Mouse (Mus musculus): ENCODE results near the gene Rapgef1.

Rapgef1 gene

DNA sequence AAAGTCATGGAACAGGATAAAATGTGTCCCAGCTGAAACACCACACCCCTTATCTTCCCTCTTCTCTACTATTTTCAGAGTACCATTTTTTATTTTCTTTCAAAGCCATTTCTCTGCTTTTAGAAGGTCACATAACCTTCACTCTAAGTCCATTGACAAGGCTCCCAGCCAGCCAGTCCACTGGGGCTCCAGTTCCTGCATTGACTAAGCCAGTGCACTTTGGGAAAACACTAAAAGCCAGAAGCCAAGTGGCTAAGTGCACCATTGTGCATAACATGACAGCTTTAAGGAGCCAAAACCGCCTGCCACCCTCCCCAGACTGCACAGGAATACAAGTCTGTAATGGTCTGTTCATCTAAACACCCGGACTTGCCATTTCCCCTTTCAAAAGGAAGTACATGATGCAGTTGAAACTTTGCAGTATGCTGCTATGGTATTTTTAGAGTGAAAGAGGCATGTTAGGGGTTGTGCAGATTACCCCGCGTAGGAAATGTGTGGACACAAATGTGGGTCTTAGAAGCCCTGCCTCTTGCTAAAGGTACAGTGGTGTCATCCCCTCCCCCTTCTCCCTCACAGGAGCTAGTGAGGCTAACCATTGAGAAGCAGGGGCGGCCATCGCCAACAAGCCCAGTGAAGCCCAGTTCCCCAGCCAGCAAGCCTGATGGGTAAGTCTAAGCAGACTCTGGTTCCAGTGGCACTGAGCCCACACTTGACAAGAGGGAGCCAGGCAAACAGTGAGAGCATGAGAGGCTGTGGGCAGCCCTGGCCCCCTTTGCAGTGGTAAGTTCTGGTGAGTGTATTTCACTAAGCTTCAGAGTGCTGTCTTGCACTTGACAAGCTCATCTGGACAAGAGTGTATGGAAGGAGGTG, 79.1 kb downstream of the Rapgef1 start:
- CTCF ChIA-PET: no interaction called here

- CTCF ChIA-PET: interaction anchor here (0.5 to 0.7 kb wide), 3 partner anchors 35 to 1124 kb away, joined by 3 to 7 read pairs (median 4); no protein-coding TSS in a partner anchor
Observed at GRCm38 (mm10) chr2:29700898-29701297, 81.4 kb downstream of the Rapgef1 start.

GRCm38 (mm10) chr2:29701393-29701792, 81.9 kb downstream of the Rapgef1 start:
- CTCF ChIA-PET: interaction anchor here (0.6 kb wide), 1 partner anchor 254 kb away, joined by 4 read pairs; no protein-coding TSS in a partner anchor

- CTCF ChIA-PET: no interaction called here
Observed at GRCm38 (mm10) chr2:29702189-29702588, 82.7 kb downstream of the Rapgef1 start.

DNA sequence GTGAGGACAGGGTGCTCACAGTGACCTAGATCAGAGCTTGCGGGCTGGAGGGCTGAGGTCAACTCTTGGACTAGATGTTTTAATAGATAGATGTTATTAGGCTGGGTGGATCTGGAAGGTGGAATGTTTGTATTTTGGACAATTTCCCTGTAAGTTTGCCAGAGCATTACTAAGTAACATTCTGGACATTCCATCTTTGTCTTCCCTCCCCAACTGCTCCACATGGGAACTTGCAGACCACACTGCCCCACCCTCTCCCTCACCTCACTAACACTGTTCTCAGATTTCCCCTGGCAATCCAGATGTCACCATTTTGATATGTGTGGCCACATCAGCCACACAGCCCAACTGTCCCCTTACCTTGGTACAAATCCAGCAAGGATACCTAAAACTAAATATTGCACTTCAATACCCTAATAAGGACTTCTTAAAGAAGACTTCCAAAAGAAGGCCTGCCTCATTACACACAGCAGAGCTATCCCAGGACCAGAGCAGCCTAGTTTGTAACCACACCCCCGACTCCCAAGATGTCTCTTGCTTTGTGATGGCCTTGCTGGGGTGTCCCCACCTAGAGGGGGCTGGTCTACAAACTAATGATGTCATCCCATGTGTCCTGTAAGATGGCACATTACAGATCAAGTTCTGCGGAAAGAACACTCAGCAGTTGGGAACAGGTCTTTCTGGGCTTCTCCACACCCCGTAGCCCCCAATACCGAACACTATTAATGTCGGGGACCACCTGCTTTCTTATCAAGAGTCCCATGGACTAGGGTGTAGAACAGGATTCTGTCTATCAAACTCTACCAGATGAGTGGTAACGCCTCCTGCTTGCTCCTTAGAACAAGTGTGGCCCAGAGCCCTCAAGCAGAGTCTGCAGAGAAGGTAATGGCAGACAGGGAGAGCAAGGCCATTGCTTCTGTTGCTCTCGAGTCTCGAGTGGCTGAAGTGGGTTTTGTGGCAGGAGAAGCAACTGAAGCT, 83.9 kb downstream of the Rapgef1 start:
- CTCF ChIA-PET: no interaction called here

- CTCF ChIA-PET: no interaction called here
Observed at GRCm38 (mm10) chr2:29705493-29705892, 86.0 kb downstream of the Rapgef1 start.

DNA sequence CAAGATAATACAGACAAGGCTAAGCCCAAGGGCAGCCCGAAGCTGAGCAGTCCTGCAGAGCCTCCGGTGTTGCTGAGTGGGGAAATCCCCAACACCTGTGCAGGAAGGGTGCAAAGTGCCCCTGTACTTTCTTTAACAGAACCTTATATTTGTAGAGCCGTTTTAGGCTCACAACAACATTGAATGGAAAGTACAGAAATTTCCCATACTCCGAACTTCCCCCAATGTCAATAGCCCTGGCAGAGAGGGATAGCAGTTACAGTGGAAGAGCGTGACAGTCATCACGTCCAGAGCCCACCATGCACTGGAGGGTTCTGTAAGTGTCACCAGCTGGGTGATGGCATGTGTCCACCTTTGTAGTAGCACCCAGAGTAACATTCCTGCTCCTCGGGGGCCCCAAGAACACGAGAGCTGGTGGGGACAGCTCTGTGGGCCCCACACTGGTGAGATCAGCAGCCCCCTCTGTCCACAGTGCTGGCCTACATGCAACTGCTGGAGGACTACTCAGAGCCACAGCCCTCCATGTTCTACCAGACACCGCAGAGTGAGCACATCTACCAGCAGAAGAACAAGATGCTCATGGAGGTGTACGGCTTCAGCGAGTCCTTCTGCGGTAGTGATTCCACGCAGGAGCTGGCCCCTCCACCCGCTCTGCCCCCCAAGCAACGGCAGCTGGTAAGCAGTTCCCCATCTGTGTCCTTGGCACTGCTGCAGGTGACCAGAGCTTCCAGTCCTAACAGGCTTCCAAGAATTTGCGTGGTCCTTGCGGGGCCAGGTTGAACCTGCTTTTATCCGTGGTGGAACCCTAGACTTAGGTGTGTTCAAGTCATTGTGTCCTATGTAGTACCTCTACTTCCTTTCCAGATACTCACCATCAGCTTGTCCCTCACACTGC, 87.5 kb downstream of the Rapgef1 start:
- CTCF ChIA-PET: interaction anchor here (0.9 kb wide), 1 partner anchor 21 kb away, joined by 3 read pairs; no protein-coding TSS in a partner anchor

DNA sequence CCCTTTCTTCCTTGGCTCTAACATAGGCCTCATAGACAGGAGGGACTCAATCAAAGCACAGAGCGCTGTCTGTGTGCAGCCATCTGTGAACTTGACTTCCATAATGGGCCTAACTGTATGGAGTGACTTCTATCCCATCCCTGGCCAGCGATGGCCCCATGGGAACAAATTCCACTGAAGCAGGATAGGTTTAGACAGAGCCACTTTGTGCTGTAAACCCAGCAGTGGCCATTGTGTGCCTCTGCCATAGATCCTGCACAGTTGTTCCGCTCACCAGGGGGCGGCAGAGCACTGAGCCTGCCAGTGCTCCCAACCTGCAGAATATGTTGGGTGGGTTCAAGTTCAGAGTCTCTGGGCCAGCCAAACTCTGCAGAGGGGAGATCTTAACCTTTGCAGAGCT, 88.2 kb downstream of the Rapgef1 start:
- CTCF ChIA-PET: interaction anchor here (0.5 to 0.9 kb wide), 2 partner anchors 21 to 63 kb away, joined by 3 read pairs; no protein-coding TSS in a partner anchor

DNA sequence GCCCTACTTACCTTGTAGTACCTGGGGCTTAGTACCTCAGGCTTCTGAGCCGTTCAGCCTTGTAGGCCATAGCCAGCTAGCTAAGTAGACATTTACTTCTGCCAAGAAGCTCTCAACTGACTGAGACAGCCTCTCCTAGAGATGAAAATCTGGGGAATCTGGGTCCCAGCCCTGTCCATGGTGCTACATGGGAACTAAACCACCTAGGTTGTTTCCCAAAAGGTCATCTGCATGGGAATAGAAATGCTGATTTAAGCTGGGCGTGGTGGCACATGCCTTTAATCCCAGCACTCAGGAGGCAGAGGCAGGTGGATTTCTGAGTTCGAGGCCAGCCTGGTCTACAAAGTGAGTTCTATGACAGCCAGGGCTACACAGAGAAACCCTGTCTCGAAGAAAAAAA, 88.7 kb downstream of the Rapgef1 start:
- CTCF ChIA-PET: interaction anchor here (0.5 kb wide), 1 partner anchor 64 kb away, joined by 3 read pairs; no protein-coding TSS in a partner anchor

DNA sequence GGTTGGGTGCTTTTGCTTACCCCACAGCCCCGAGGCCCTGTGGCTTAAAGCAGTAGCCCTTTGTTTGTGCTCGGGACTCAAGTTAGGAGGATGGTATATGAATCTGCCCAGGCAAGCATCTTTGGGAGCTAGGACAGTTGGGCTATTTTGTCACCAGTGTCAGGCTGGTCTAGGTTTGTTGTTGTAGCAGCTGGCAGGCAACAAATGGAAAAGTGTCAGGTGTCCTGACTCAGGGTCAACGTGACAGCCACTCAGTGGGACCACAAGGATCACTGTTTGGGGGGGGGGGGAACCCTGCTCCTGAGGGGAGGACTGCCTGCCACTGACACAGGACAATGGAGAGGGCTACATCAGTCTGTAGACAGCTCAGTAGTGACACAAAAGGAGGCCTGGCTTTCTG, 91.5 kb downstream of the Rapgef1 start:
- CTCF ChIA-PET: interaction anchor here (0.6 kb wide), 1 partner anchor 160 kb away, joined by 3 read pairs; no protein-coding TSS in a partner anchor

- CTCF ChIA-PET: no interaction called here
Observed at GRCm38 (mm10) chr2:29711877-29712276, 92.4 kb downstream of the Rapgef1 start.

DNA sequence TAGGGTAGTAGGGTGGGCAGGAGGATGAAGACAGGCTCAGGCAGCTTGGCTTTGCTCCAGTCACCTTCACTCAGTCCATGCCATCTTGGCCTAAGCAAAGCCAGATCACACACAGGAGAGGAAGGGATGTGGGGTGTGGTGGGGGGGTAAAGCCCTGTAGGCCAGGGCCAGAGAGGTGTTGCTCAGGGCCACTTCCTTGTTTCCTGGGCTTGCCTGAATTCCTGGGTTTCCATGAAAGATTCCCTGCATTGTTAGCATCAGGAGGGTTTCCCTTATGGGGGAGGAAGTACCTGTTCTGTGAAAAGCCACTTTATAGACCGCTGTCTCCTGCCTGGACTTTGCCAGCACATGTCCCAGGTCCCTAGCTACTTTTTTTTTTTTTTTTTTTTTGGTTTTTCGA, 94.0 kb downstream of the Rapgef1 start:
- CTCF ChIA-PET: interaction anchor here (0.6 kb wide), 1 partner anchor 48 kb away, joined by 5 read pairs; no protein-coding TSS in a partner anchor

DNA sequence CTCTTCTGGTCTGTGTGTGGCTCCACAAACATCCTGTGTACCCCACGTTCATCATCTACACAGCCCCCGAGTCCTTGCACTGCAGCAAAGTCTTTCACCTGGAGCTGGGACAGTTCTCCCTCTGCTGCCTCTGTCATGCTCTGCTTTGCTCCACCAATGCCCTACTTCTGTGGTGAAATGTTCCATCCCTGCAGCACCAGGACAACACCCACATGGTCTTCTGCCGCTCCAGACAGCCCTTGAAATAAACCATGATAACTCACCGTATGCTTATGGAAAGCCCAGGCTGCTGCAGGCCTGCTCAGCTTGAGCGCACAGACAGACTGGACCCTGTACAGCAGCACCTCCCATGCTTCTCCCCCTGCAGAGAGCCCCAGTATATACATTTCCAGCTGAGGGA, 94.6 kb downstream of the Rapgef1 start:
- CTCF ChIA-PET: interaction anchor here (0.6 kb wide), 1 partner anchor 77 kb away, joined by 14 read pairs; no protein-coding TSS in a partner anchor

DNA sequence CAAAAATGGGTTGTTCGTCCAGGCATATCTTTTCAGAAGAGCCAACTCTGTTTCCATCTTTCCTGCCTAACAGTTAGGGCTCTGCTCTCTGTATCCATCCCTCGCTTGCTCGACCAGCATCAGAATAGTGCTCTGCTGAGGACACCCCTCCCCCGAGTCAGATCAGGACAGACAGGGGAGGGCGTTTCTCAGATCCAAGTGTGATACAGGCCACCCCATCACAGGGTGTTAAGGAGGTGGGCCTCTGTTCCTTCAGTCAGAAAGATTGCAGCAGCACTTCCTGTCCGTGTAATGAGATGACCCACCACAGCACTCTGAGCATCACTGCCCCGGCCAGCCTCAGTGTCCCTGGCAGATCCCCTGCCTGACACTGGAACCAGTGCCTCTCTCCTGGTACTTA, 96.6 kb downstream of the Rapgef1 start:
- CTCF ChIA-PET: no interaction called here

DNA sequence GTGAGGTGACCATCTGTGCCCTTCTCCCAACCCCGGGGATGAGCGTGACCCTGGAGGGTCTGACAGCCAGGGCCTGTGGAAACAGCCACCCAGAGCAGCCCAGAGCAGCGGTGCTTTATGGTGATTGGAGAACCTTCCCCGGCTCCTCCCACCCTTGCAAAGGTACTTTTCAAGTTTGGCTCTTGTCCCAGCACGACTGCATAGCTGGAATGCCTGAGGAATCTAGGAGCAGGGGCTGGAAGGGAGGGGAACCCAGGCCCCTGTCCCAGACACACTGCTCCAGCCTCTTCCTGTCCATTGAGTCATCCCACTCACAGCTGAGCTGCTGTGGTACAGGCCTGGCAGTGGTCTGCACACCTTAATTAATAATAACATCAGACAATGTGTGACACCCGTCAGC, 97.2 kb downstream of the Rapgef1 start:
- CTCF ChIA-PET: no interaction called here

DNA sequence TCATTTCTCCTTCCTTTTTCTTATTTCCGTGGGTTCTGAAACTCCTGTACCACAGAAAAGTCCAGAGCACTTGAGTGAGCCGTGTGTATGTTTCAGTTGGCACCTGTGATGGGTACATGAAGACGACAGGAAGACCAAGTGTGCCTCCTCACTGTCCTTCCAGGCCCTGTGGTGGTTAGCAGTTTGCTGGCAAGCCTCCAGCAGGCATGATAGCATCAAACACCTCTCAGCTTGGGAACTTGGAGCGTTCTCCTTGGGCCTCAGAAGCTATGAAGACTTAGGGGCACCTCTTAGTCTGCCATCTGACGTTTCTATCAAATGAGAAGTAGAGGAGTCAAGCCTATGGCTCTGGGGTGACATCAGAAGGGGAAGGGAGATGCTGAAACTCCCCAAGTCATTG, 99.1 kb downstream of the Rapgef1 start:
- CTCF ChIA-PET: interaction anchor here (0.6 kb wide), 1 partner anchor 126 kb away, joined by 4 read pairs; no protein-coding TSS in a partner anchor

- CTCF ChIA-PET: interaction anchor here (0.5 to 0.6 kb wide), 2 partner anchors 449 to 785 kb away, joined by 3 to 4 read pairs; no protein-coding TSS in a partner anchor
Observed at GRCm38 (mm10) chr2:29723132-29723531, 103.6 kb downstream of the Rapgef1 start.

DNA sequence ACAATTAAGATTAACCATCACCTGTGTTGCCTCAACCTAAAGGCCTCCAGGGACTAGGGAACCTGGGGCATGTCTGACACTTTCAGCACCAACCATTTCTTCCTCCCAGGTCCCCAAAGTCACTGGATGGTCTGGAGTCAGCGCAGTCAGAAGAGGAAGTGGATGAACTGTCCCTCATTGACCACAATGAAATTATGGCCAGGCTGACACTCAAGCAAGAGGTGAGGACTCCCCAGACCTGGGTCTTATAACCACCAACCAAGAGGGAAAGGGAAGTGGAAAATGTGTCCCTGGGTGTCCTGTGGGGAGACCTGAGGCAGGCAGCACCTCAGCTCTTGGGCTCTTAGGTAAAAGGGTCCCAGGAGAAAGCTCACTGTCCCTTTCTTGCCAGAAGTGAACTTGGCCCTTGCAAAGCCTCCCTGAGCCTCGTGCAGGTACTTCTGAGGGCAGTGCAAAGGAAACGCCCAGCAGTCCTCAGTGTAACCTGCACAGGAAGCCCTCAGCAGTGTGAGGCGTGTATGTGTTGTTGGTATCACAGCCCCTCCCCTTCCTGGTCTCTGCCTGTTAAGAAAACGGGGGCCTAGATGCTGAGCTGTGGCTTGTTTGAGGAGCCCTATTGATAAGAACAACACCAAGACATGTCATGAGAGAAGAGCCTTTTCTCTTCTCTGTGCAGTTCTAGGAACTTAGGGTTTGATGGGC, 105.3 kb downstream of the Rapgef1 start:
- CTCF ChIA-PET: no interaction called here

DNA sequence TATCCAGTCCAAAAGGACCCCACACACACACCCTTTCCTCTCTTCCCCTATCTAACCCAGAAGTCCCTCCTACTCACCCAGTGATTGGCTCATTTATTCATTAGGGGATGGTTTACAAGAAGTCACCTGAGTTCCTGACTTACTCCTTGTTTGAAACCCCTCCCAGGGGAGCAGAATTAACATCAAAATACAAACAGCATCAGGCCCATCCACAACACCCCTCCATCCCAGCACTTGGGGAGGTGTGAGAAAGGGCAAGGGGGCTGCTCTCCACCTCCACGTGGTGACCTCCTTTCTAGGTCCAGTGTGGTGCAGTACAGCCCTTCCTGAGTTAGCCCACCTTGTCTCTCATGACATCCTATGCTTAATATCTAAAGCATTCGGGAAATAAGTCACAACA, 110.0 kb downstream of the Rapgef1 start:
- CTCF ChIA-PET: no interaction called here

- CTCF ChIA-PET: no interaction called here
Observed at GRCm38 (mm10) chr2:29731545-29731944, 112.0 kb downstream of the Rapgef1 start.

Data from spleen, embryonic (tissue).